Mouse (Mus musculus): ENCODE measurements around the gene Retreg1. TPM values are rescaled to one million over a fixed set of nuclear protein-coding genes. Genes with fewer than 3 reads are reported as not detected.

The Retreg1 gene
- polyA plus RNA-seq, 1 experiment = 4.1 TPM

DNA sequence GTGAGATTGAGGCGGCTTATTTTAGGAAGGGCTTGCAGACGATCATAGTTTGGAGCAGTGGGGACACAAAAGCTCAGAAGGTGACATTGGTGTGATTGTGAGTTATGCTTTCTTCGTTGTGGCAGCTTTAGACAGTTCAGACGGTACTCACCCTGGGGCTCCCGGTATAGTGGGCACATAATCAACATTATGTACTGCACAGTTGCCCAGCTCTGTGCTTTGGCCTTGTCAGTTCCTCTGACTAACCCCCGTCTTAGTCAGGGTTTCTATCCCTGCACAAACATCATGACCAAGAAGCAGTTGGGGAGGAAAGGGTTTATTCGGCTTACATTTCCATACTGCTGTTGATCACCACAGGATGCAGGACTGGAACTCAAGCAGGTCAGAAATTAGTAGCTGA is 69.9 kb downstream of the Retreg1 start:
- 81% methylated on average over 7 of the region's 7 CpGs for WGBS
- DNase-seq (ENCODE audit: low read depth, low spot score) = no peak

DNA sequence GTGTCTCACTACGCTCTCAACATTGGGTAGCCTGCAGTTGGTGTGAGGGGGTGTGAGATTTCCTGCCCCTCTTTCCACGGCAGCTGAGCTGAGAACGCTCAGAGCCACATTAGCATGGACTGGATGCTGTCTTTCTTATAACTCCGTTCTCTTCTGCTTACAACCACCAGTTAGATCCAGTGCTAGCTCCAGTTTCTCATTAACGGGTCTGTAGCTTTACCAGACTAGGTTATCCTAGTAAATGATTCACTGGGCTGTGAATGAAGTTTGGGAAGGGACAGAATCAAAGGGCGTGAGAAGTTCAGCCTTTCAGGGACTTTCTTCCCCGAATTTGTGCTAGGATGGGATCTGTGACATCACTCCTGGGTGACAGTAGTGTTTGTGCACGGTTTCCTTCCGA is 70.7 kb downstream of the Retreg1 start:
- WGBS = 33% methylated on average over 9 of the region's 9 CpGs
- no peak for DNase-seq (ENCODE audit: low read depth, low spot score)

DNA sequence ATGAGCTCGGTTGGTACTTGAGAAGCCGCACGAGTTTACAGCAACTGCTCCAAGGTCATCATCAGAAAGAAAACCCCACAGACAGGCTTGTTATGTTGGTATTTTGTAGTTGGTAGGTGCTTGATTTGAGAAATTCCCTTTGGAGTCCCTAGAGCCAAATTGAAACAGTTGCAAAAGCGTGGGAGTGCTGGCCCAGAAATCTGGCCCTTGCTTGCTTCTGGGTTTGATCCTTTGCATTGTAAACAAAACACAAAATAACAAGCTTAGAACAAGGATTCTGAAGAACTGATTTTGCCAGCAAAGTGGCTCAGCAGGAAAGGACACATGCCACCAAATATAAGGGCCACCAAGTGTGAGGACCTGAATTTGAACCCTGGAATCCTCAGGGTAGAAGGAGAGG is 71.2 kb downstream of the Retreg1 start:
- 41% methylated on average over 4 of the region's 4 CpGs for WGBS
- no peak for DNase-seq (ENCODE audit: low read depth, low spot score)

DNA sequence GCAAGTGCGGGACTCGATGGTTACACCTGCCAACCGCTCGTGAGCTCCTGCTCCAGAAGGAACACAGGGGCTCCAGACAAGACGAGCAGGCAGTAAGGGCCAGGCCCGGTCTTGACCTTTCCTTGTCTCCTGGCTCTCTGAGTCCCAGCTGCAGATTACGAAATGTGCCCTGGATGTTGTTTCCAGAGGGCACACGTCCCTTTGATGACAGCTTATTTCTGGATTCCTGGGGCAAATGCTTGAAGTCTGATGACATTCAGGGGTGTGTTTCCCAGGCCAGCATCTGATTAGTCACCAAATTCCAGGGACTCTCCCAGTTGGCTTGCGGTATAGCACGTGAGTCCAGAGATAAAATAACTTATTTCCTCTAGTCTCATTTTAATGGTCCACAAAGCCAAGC is 72.0 kb downstream of the Retreg1 start:
- DNase-seq (ENCODE audit: low read depth, low spot score) = peak; percentile 74
- WGBS = 30% methylated on average over 10 of the region's 10 CpGs

DNA sequence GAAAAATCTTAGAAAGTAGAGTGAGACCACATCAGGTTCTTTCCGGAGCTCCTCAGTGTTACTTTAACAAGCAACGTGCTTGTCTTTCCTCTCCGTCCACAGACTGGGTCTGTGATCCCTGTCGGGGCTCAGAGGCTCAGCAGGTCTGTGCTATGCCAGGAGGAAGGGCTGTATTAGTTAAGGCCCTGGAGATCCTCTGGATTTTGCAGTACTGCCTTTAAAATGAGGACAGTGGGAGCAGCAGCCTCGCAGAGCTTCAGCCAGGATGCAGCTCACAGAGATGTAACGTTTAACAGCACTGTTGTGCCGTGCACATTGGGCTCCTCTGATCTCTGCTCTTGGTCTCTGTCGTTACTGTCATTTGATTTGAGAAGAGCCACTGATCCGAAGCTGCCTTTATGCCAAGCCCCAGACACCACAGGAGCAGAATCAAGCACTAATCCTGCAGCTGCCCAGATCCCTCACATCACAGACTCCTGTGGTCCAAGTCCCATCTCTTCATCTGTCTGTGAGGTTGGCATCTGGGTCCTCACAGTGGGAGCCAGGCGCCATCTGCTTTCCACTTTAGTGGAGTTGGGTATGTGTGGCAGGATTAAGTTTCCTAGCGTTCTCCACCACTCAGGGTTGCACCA is 72.7 kb downstream of the Retreg1 start:
- WGBS = 65% methylated on average over 11 of the region's 11 CpGs
- no peak for DNase-seq (ENCODE audit: low read depth, low spot score)

DNA sequence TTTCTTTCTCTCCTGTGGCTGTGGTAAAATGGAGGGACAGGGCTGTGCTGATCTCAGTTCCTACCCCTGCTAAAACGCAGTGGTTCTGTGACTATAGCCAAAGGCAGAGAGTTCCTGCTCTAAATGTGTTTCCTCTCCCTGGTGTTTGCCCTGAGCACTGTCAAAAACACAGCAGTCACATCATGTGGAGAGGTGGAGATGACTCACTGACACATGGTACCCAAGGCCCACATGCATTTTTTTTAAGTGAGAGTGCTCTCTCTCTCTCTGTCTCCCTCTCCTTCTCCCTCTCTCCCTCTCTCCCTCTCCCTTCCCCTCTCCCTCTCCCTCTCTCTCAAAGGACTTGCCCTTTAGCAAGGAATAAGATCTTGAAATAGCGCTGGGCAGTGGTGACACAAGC is 73.3 kb downstream of the Retreg1 start:
- WGBS = 90% methylated on average over 2 of the region's 2 CpGs

DNA sequence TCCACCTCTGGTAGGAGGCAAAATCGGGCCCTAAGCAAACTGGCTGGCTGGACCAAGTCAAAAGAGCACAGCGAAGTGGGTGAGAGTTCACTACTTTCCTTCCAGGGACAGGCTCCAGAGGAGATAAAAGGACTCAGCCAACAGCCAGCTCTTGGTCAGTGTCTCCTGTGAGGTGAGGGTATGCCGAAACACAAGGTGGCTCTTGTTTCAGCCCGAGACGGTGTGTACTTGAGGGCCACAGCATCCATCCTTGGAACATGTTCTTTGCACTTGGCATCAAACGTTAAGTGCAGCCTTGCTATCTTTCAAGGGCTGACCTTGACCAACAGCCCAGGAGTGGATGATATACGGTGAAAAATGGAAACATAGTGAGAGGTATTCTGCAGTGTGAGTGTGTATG is 75.7 kb downstream of the Retreg1 start:
- WGBS = 88% methylated on average over 7 of the region's 7 CpGs
- no peak for DNase-seq (ENCODE audit: low read depth, low spot score)

More for the DNA sequence above, 73.3 kb downstream of the Retreg1 start:
- DNase-seq (ENCODE audit: low read depth, low spot score) = no peak

DNA sequence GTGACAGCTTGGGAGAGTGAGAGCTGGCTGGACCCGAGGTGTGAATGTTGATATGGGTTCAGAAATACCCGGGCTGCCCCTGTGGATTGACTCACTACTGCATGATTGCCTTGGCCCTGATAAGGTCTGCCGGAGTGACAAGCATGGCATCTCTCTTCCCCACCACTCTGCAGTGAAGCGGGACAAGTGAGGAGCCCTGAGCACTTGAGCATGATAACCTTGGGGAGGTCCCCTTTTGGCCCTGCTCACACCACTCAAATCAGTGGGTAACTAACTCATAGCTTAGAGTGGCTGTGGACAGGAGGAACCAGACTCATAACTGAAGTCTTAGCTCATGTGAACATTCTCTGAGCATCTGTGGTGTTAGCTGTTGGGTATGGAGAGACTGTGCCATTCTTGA is 77.0 kb downstream of the Retreg1 start:
- DNase-seq (ENCODE audit: low read depth, low spot score) = no peak
- WGBS = 67% methylated on average over 4 of the region's 4 CpGs

DNA sequence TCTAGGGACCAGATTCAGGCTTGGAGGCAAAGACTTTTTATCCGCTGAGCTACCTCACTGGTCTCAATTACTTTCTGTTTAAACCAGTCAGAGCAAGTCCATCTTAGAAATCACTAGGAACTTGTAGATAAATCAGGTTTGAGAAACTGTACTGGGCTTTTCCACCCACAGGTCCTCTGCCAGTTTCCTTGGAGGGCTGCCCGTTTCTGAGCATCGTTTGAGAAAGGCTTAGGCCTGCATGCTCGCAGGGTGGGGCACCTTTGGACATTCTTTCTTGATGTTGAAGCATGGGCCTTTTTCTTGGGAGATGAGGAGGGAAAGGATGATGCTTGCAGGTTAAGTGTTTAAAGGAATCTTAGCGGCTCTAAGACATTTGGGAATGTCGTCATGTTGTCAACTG is 77.9 kb downstream of the Retreg1 start:
- 73% methylated on average over 6 of the region's 6 CpGs for WGBS
- DNase-seq (ENCODE audit: low read depth, low spot score) = no peak

DNA sequence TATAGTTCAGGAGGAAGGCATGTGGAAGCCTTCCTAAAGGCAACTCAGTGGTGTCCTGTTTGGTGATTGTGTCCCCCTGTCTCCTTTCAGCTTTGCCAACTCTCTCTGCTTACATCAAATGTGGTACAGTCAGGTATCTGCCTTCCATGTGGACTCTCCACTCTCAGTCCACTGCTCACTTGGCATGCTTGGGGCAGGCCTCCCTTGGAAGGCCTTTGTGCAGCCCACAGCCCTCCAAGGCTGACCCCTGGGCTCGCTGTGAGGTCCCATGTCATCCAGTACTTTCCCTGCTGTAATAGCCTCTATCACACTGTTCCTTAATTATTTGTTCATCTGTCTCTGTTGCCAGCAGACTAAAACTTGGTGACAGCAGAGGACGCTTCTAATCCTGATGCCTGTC is 79.0 kb downstream of the Retreg1 start:
- DNase-seq (ENCODE audit: low read depth, low spot score) = no peak
- 72% methylated on average over 2 of the region's 2 CpGs for WGBS

DNA sequence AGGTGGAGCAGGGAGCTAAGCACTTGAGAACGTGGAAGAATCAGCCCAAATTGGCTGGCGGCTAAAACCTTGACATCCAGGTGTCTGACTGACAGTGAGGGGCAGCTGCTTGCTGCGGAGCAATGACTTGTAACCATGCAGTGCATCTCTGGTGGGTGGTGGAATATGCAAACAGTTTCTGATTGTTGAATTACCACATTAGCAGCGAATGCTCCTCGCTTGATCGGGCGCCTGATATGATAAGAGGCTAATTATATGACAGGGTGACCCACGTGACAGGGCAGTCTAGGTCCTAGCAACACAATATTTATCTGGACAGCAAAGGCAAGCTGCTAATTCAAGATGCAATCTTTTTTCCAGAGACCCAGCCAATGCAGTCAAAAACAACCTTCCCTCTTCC is 80.9 kb downstream of the Retreg1 start:
- 90% methylated on average over 8 of the region's 8 CpGs for WGBS
- DNase-seq (ENCODE audit: low read depth, low spot score) = no peak

DNA sequence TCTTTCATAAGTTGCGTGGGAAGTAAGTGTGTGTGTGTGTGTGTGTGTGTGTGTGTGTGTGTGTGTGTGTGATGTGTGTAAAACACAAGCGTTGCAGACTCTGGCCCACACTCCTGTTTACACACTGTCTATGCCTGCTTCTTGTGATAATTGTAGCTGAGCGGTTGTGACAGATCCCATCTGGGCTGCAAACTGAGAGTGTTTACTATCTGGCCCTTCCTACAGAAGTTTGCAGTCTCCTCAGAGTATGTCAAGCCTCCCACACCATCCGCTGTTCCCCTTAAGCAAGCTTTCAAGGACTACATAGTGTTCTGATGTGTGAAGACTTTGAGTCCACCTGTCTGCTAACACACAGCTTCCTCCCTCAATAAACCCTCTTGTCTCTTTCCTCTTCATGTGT is 83.2 kb downstream of the Retreg1 start:
- DNase-seq (ENCODE audit: low read depth, low spot score) = no peak
- 85% methylated on average over 4 of the region's 4 CpGs for WGBS

DNA sequence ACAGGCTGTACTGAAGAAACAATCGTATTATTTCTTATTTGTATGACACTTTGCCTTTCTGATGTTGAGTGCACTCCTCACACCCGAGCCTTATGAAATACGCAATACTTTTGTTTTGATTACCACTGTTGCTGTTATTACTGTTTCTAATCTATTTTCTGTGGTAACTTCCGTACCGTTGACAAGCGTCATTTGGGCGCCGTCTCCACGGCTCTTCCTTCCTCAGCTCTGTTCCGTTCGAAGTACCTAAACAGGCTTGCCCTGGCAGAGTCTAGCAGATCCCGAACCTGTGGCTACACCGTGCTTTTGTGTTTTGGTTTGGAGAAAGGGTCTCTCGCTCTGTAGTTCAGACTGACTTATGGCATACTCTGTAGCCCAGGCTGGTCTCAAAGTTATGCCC is 84.1 kb downstream of the Retreg1 start:
- 94% methylated on average over 14 of the region's 14 CpGs for WGBS
- no peak for DNase-seq (ENCODE audit: low read depth, low spot score)

DNA sequence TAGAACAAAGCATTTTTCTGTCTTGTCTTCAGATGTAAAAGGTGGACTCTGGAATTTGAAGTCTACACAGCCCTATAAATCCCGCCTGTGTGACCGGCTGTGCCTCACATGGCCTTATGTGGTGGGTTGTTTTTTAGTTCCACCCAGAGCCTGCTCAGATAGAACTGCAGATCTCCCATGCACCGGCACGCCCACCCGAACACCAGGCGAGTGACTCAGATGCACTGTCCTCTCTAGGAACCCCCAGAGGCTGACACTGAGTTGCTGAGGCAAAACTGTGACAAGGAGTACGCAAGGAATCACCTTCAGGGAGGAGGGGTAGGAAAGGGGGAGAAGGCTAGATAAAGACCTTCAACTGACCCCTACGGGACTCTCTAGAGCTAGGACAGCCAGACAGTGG is 85.0 kb downstream of the Retreg1 start:
- DNase-seq (ENCODE audit: low read depth, low spot score) = no peak
- WGBS = 63% methylated on average over 8 of the region's 8 CpGs

DNA sequence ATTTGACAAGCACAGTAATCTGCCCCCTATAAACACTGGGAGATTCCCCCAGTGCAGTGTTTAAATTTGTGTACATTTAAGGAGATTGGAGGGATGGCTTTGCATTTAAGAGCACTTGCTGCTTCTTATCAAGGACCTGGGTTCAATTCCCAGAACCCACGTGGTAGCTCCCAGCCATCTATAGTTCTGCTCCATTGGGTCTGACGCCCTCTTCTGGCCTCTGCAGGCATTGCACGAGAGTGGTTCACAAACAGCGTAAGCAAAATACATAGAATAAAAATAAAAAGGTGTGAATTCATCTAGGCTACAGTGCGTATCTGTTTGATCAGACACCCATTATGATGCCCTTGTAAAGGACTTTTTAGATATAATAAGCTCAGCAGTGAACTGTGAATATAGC is 85.9 kb downstream of the Retreg1 start:
- 70% methylated on average over 5 of the region's 5 CpGs for WGBS
- no peak for DNase-seq (ENCODE audit: low read depth, low spot score)

DNA sequence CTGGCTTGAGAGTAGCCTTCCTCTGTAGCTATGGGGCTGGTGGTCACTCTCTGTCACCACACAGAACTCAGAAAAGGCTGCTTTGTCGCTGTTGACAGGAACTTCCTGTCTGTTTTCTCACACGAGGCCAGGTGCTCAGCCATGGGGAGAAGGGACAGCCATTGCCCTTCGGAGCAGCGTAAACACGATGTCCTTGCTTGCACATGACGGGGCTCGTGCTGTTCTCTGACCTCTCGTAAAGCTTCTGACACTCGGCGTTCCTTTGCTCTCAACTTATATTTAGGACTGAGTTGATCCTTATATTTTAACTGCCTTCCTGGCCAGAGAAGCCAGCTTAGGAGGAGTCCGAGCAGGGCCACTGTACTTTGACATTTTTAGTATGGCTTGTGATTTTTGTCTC is 86.5 kb downstream of the Retreg1 start:
- WGBS = 31% methylated on average over 11 of the region's 11 CpGs
- no peak for DNase-seq (ENCODE audit: low read depth, low spot score)

DNA sequence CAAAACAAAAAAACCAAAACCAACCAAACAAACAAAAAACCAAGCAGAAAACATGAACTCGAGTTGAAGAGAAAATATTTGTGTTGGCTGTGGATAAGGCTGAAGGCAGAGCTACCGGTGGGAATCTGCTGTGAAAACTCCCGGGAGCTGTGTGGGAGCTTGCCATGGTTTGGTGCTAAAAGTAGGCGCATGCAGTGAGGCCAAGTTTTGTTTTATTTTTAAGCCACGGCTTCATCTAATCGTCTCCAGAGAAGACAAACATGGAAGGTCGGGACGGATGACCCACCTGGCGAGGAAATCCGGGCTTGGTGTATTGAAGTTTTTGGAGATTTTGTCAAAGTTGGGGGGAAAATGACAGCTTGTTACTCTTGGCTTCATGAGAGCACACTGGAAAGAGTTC is 87.0 kb downstream of the Retreg1 start:
- 68% methylated on average over 10 of the region's 10 CpGs for WGBS
- DNase-seq (ENCODE audit: low read depth, low spot score) = no peak

DNA sequence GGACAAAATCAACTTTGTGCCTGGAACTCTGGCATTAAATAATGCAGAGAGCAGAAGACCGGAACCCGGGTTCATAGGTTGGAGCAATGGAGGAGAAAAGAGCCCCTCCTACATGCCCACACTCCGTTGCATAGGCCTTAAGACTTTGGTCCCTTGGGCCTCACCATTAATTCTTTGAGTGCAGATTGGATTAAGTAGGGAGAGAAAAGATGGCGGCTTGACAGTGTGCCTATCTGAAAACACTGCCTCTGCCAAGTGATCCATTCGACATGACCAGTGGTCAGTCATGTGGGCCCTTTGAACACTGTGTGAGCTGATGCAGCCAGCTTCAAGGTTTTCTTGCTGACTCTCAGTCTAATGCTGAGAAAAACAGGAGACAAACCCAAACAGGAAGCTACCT is 87.7 kb downstream of the Retreg1 start:
- DNase-seq (ENCODE audit: low read depth, low spot score) = no peak
- WGBS = 98% methylated on average over 5 of the region's 5 CpGs

DNA sequence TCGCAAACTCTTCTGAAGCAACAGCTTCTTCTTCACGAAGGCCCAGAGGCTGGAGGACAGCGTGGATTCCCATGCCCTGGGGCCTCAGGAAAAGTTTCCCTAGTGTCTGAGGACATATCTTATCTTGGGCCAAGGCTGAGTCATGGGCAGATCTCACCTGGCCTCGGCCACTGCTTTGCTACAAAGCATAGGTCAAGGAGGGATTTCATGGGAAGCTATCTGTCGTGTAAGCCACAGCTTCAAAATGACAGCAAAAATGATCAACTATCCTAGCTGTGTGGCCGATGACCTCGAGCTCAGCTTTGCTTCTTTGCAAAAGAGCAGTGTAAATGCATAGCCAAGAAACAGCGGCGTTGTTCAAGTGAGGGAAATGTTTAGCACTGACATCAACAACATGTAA is 89.5 kb downstream of the Retreg1 start:
- 15% methylated on average over 9 of the region's 9 CpGs for WGBS
- no peak for DNase-seq (ENCODE audit: low read depth, low spot score)

DNA sequence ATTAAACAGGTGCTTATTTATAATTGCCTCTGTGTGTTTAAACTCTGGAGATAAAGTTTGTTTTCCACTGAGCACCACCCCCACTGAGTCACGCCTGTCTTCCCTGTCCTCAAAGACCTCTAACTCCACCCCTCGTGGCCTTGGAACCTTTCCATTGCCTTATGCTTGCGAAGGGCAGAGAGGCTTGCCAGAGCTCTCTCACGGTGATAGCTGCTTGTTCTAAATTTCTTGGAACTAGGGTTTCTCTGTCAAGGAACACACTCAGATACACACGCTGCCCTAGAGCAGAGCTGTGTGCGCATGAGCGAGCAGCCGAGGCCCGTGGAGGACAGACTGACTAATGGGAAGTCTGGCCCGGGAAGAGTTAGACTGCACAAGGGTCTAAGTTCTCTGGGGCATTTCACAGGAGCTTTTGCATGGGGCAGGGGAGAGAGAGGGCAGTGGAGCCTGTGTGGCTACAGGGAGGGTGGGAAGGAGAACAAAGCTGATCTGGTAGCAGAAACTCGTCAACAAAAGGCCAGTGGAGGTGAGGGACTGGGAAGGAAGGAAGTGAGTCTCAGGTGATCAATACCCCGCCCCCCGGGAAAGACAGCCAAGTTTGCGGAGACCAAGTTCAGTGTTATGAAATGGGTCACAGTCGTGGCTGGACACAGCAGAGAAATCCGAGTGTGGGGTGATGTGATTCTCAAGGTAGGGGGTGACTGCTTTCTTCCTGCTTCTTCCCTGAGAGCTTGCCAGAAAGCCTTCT is 90.1 kb downstream of the Retreg1 start:
- WGBS = 6% methylated on average over 16 of the region's 16 CpGs
- peak; percentile 97 for DNase-seq (ENCODE audit: low read depth, low spot score)

DNA sequence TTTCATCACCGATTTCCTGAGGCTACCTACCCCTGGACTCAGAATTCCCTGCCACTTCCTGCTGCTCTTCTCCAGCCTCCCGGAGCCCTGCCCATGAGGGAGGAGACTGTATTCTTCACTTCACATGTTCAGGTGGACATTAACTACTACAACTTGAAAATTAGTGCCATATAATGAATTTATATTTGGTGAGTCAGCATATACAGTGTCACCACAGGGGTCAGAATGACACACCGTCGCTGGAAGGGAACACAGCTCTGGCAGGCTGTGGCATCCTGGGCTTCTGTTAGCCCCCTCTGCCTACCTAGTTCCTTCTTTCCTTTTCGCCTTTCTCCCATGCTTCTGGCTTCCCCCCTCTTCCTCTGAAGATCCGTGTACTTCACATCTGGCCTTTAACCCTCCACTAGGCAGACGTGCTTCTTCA is 90.7 kb downstream of the Retreg1 start:
- DNase-seq (ENCODE audit: low read depth, low spot score) = no peak
- WGBS = 21% methylated on average over 7 of the region's 7 CpGs

DNA sequence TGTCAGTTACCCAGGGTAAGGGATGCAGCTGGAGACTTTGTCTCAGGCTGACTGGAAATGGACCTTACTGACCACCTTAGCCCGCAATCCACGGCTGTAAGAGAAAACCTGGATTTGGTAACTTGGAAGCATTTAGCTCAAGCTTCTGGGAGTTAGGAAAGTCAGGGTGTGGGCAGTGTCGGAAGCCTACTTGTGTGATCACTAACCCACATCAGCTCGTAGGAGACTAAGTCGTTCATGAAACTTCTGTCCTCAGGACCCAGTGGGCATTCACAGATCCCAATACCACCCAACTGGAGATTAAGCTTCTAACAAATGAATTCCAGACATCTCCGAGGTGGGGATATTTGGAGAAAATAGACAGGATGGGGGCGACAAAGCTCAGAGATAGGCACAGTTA is 91.4 kb downstream of the Retreg1 start:
- 84% methylated on average over 7 of the region's 7 CpGs for WGBS
- DNase-seq (ENCODE audit: low read depth, low spot score) = no peak
